Mouse (Mus musculus) B cell, adult (primary cell): ENCODE data around the gene Inka2. TPM values are rescaled to one million over a fixed set of nuclear protein-coding genes. Genes with fewer than 3 reads are reported as not detected.

ENCODE experiments used
- total RNA-seq: library from RNA; stranded (reverse); gene quantifications from 4 replicates; pipeline ENCODE4 v1.2.4, GENCODE M21; 2023; ENCODE audit not compliant: inconsistent age

The Inka2 gene
- total RNA-seq: 0.19 to 0.78 TPM (median 0.29 TPM) in 3 of 4 replicates, not detected in the other

DNA sequence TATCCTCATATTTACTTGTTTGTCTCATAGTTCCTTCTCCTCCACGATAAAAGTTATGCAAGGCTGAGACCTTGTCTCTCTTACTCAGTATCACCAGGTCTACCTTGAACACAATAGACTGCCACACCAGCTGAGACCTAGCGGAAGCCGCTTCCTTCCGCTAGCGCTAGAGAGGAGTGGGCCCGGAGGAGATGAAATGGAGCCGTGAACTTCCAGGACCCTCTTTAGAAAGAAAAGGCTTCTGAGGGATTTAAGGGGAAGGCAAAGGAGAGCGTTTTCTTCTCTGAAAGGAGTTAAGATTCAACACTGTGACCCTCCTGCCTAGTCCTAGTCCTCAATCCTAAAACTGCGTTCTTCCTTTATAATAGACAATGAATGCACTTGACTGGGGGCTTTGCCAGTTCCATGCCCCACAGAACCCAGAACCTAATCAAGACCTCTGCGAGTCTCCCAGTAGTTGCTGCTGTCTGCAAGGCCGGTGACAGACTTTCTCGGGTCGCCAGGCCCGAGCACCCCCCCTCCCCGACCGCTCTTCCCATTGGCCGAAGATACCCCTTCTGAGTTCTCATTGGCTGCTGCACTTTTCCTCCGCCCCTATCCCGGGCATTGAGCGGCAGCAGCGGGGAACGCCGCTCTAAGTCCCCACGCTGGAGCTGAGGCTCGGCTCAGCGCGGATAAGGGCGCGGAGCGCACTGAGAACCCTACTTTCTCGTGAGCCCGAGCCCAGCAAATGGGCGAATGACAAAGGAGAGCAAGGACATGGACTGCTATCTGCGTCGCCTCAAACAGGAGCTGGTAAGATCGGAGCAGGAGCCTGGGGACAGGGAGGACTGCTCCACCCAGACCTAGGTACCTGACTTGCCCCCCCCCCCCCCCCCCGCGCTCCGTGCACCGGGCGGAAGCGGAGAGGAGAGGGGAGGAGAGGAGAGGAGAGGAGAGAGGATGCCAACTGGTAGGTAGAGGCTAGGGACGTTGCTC lies at the start of gene Inka2:
Gene Inka2, plus strand, starts transcription at position 569 of the 978 bp plus-strand sequence.

DNA sequence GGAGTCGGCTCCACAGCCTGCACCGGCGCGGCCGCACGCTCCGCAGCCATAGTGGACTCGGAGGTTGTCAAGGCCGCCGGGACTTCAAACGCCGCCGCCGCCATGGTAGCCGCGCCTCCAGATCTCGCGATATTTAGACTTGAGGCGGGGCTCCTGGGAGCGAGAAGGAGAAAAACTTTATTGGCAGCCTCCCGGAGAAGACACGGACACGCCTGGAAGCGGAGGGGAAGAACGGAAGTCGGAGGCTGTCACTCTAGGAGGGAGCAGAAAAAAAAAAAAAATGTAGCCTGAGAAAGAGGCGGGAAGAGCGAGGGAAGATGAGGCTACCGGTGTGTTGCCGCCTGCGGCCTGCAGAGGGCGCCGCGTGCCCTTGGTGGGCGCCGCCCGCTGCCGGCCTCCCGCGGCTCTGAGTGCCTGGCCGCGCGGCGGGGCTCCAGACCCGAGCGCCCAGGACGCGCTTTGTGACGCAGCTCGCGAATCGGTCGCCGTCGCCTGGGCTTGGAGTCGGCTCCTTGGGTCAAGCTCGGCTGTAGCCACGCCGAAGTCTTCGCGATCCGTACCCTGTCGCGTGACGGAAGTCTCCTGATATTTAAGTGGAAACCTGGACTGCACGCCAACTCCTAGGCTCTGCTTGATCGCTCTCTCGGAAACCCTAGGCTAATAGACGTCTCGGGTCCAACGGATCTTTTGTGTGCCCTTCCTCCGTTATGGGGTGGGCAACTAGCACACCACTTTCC lies 16.9 kb upstream of the Inka2 start, which contains the start of gene Ddx20:
Gene Ddx20, minus strand, starts transcription at position 251 of the 737 bp plus-strand sequence.

Other genes starting within 250 kb of the Inka2 start
- gene Ddx20, start 17.0 kb upstream of the Inka2 start, total RNA-seq: 30.4 to 34.4 TPM (median 32.8 TPM) in 4 replicates
- gene Rap1a, start 96.7 kb downstream of the Inka2 start, total RNA-seq: 110 to 139 TPM (median 129 TPM) in 4 replicates
- gene Adora3, start 166.3 kb downstream of the Inka2 start, total RNA-seq: 0.70 to 1.00 TPM in 2 of 4 replicates, not detected in the others
- not detected in 4 replicates for gene Tmigd3, start 166.3 kb downstream of the Inka2 start, total RNA-seq
- 19.4 to 25.5 TPM (median 23.3 TPM) in 4 replicates for gene I830077J02Rik, start 228.1 kb downstream of the Inka2 start, total RNA-seq